Mouse (Mus musculus): ENCODE results near the gene Ccnjl. TPM values are rescaled to one million over a fixed set of nuclear protein-coding genes. Genes with fewer than 3 reads are reported as not detected.
A peak's percentile ranks its signal among the peaks of the same experiment; 100 is the strongest.

Ccnjl gene
- polyA plus RNA-seq, 1 experiment from 2014 or later, result 32.9 TPM

- ATAC-seq (ENCODE audit: insufficient read depth), result no peak
- Histone ChIP-seq H3K9me3 (ENCODE audit: low read depth, low read length) (no peaks in the 10 kb centered on the region), H3K27ac (ENCODE audit: low read depth) (no peak overlapping the region), H3K27me3 (ENCODE audit: insufficient read depth, low read length) (no peaks in the 10 kb centered on the region), H3K9ac (no peak overlapping the region), H3K4me1 (ENCODE audit: insufficient read depth) (no peaks in the 10 kb centered on the region), H3K4me3 (ENCODE audit: low read depth, low read length) (no peak overlapping the region), H3K4me2 (no peak overlapping the region), H3K36me3 (ENCODE audit: insufficient read depth) (no peaks in the 10 kb centered on the region)
- TF ChIP-seq CTCF (IDR thresholded peaks at IDR 0.05; ENCODE audit: low read depth), result no peak
- no peak for DNase-seq
- 84% methylated on average over 6 of the region's 6 CpGs for WGBS
Observed at GRCm38 (mm10) chr11:43604891-43605290, 76.3 kb downstream of the Ccnjl start.

GRCm38 (mm10) chr11:43605859-43606258, 77.3 kb downstream of the Ccnjl start:
- no peak for TF ChIP-seq CTCF (IDR thresholded peaks at IDR 0.05; ENCODE audit: low read depth)
- DNase-seq (no peak), ATAC-seq (ENCODE audit: insufficient read depth) (no peak)
- Histone ChIP-seq H3K4me1 (ENCODE audit: insufficient read depth) (peaks cover 5% of the 10 kb centered on the region; the same call in 1 of the 2 replicates), H3K36me3 (ENCODE audit: insufficient read depth) (no peaks in the 10 kb centered on the region), H3K9ac (no peak overlapping the region), H3K4me2 (no peak overlapping the region), H3K9me3 (ENCODE audit: low read depth, low read length) (no peaks in the 10 kb centered on the region), H3K27ac (ENCODE audit: low read depth) (no peak overlapping the region), H3K27me3 (ENCODE audit: insufficient read depth, low read length) (no peaks in the 10 kb centered on the region), H3K4me3 (ENCODE audit: low read depth, low read length) (no peak overlapping the region)
- 73% methylated on average over 6 of the region's 6 CpGs for WGBS

GRCm38 (mm10) chr11:43608440-43608839, 79.9 kb downstream of the Ccnjl start:
- DNase-seq (no peak), ATAC-seq (ENCODE audit: insufficient read depth) (no peak)
- Histone ChIP-seq H3K36me3 (ENCODE audit: insufficient read depth) (no peaks in the 10 kb centered on the region), H3K27me3 (ENCODE audit: insufficient read depth, low read length) (no peaks in the 10 kb centered on the region), H3K27ac (ENCODE audit: low read depth) (no peak overlapping the region), H3K4me1 (ENCODE audit: insufficient read depth) (peaks cover 7% of the 10 kb centered on the region; the same call in 1 of the 2 replicates), H3K4me2 (no peak overlapping the region), H3K9ac (no peak overlapping the region), H3K9me3 (ENCODE audit: low read depth, low read length) (no peaks in the 10 kb centered on the region), H3K4me3 (ENCODE audit: low read depth, low read length) (no peak overlapping the region)
- WGBS, result 75% methylated on average over 3 of the region's 3 CpGs
- no peak for TF ChIP-seq CTCF (IDR thresholded peaks at IDR 0.05; ENCODE audit: low read depth)

GRCm38 (mm10) chr11:43610006-43610661, 81.5 kb downstream of the Ccnjl start:
- 40% methylated on average over 10 of the region's 10 CpGs for WGBS
- peak; percentile 82 for DNase-seq
- peak overlapping the region; percentile 38; the same call in 1 of the 2 replicates for H3K27ac ChIP-seq (ENCODE audit: low read depth)
- no peak overlapping the region for H3K4me2 ChIP-seq
- H3K4me3 ChIP-seq (ENCODE audit: low read depth, low read length), result no peak overlapping the region
- H3K27me3 ChIP-seq (ENCODE audit: insufficient read depth, low read length), result no peaks in the 10 kb centered on the region
- ATAC-seq (ENCODE audit: insufficient read depth), result peak; percentile 54
- no peaks in the 10 kb centered on the region for H3K9me3 ChIP-seq (ENCODE audit: low read depth, low read length)
- H3K4me1 ChIP-seq (ENCODE audit: insufficient read depth), result peaks cover 7% of the 10 kb centered on the region; the same call in 1 of the 2 replicates
- no peak overlapping the region for H3K9ac ChIP-seq
- H3K36me3 ChIP-seq (ENCODE audit: insufficient read depth), result no peaks in the 10 kb centered on the region
- no peak for TF ChIP-seq CTCF (IDR thresholded peaks at IDR 0.05; ENCODE audit: low read depth)

- Histone ChIP-seq H3K36me3 (ENCODE audit: insufficient read depth) (no peaks in the 10 kb centered on the region), H3K4me2 (no peak overlapping the region), H3K27me3 (ENCODE audit: insufficient read depth, low read length) (no peaks in the 10 kb centered on the region), H3K4me1 (ENCODE audit: insufficient read depth) (peaks cover 7% of the 10 kb centered on the region; the same call in 1 of the 2 replicates), H3K27ac (ENCODE audit: low read depth) (peak overlapping the region; percentile 36; the same call in 1 of the 2 replicates), H3K9ac (no peak overlapping the region), H3K4me3 (ENCODE audit: low read depth, low read length) (no peak overlapping the region), H3K9me3 (ENCODE audit: low read depth, low read length) (no peaks in the 10 kb centered on the region)
- ATAC-seq (ENCODE audit: insufficient read depth) (no peak), DNase-seq (no peak)
- no peak for TF ChIP-seq CTCF (IDR thresholded peaks at IDR 0.05; ENCODE audit: low read depth)
- WGBS, result 50% methylated on average over 5 of the region's 5 CpGs
Observed at GRCm38 (mm10) chr11:43610662-43611033, 82.1 kb downstream of the Ccnjl start.

- peak; percentile 84 for TF ChIP-seq CTCF (IDR thresholded peaks at IDR 0.05; ENCODE audit: low read depth)
- H3K4me3 ChIP-seq (ENCODE audit: low read depth, low read length), result no peak overlapping the region
- peak; percentile 74 for ATAC-seq (ENCODE audit: insufficient read depth)
- H3K27ac ChIP-seq (ENCODE audit: low read depth), result peak overlapping the region; percentile 63
- no peaks in the 10 kb centered on the region for H3K9me3 ChIP-seq (ENCODE audit: low read depth, low read length)
- no peak overlapping the region for H3K9ac ChIP-seq
- H3K4me1 ChIP-seq (ENCODE audit: insufficient read depth), result peaks cover 7% of the 10 kb centered on the region; the same call in 1 of the 2 replicates
- H3K27me3 ChIP-seq (ENCODE audit: insufficient read depth, low read length), result no peaks in the 10 kb centered on the region
- WGBS, result 20% methylated on average over 12 of the region's 12 CpGs
- no peak overlapping the region for H3K4me2 ChIP-seq
- peak; percentile 97 for DNase-seq
- H3K36me3 ChIP-seq (ENCODE audit: insufficient read depth), result no peaks in the 10 kb centered on the region
Observed at GRCm38 (mm10) chr11:43612834-43613488, 84.4 kb downstream of the Ccnjl start.

GRCm38 (mm10) chr11:43617924-43618323, 89.3 kb downstream of the Ccnjl start:
- Histone ChIP-seq H3K27ac (ENCODE audit: low read depth) (peak overlapping the region; percentile 63), H3K4me2 (no peak overlapping the region), H3K4me3 (ENCODE audit: low read depth, low read length) (no peak overlapping the region), H3K4me1 (ENCODE audit: insufficient read depth) (0 out of 2 replicates have a peak, but pooled peaks cover 3% of the 10 kb centered on the region), H3K9me3 (ENCODE audit: low read depth, low read length) (no peaks in the 10 kb centered on the region), H3K27me3 (ENCODE audit: insufficient read depth, low read length) (no peaks in the 10 kb centered on the region), H3K36me3 (ENCODE audit: insufficient read depth) (no peaks in the 10 kb centered on the region), H3K9ac (no peak overlapping the region)
- DNase-seq (peak; percentile 68), ATAC-seq (ENCODE audit: insufficient read depth) (peak; percentile 68)
- whole genome bisulfite sequencing, result 37% methylated on average over 5 of the region's 5 CpGs
- no peak for TF ChIP-seq CTCF (IDR thresholded peaks at IDR 0.05; ENCODE audit: low read depth)

Measured in lung, embryonic 14.5 days (tissue).